Mouse (Mus musculus): ENCODE data around the gene Fsd1. TPM values are rescaled to one million over a fixed set of nuclear protein-coding genes. Genes with fewer than 3 reads are reported as not detected.

Fsd1 gene
- polyA plus RNA-seq, 1 experiment = 1.2 TPM

DNA sequence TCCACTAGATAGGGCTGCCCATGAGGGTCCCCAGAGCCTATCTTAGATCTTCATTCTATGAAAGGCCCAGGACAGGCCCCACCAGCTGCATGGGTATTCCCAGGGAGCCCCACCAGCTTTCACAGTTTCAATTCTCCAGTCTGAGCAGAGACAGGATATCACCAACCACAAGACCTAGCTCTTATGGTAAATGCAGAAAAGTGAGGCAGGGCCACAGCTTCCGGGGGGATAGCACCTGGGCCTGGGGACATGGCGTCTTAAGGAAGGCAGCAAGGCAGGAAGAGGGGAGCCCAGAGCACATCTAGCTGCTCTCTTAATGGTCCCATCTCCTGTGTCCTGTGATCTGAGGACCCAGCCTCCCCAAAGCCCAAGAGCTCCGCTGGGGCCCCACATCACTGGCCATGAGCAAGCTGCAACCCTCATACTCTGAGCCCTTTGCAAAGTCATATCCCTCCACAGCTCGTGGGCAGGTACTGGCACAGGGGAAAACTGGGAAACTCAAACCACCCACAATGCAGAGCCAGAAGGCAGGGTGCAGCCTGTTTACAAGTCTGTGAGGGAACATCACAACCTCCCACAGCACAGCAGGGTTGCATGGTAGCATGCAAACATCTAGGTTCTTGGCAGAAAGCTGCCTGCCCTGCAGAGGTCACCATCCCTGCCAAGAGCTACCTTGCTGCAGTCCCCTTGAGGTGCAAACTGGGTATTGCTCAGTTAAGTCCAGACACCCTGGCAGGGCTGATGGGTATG is 35.0 kb downstream of the Fsd1 start:
- TF ChIP-seq MAX (IDR thresholded peaks at IDR 0.05) (no peak), FOSL1 (IDR thresholded peaks at IDR 0.05; ENCODE audit: insufficient read depth, low read length, poor library complexity, severe bottlenecking) (no peak), USF1 (IDR thresholded peaks at IDR 0.05; ENCODE audit: low read depth) (no peak), CTCF (IDR thresholded peaks at IDR 0.05; ENCODE audit: control insufficient read depth, insufficient read depth, insufficient read length) (no peak), MYOD1 (IDR thresholded peaks at IDR 0.05; ENCODE audit: control insufficient read depth, insufficient read length, low read depth) (no peak), CEBPB (IDR thresholded peaks at IDR 0.05; ENCODE audit: low read depth) (no peak), MYOG (IDR thresholded peaks at IDR 0.05; ENCODE audit: control insufficient read depth, extremely low read depth, insufficient read length) (no peak)
- Histone ChIP-seq H3K79me2 (ENCODE audit: control insufficient read depth, insufficient read depth) (peaks cover 67% of the 10 kb centered on the region), H3ac (ENCODE audit: control insufficient read depth, insufficient read length, low read depth) (no peak overlapping the region), H3K27me3 (ENCODE audit: control insufficient read depth, insufficient read depth, insufficient read length) (no peaks in the 10 kb centered on the region), H3K4me3 (ENCODE audit: insufficient read depth, poor library complexity, severe bottlenecking) (no peak overlapping the region), H3K36me3 (ENCODE audit: control insufficient read depth, insufficient read depth) (peaks cover 54% of the 10 kb centered on the region), H3K79me3 (ENCODE audit: low read depth) (peaks cover 47% of the 10 kb centered on the region)

DNA sequence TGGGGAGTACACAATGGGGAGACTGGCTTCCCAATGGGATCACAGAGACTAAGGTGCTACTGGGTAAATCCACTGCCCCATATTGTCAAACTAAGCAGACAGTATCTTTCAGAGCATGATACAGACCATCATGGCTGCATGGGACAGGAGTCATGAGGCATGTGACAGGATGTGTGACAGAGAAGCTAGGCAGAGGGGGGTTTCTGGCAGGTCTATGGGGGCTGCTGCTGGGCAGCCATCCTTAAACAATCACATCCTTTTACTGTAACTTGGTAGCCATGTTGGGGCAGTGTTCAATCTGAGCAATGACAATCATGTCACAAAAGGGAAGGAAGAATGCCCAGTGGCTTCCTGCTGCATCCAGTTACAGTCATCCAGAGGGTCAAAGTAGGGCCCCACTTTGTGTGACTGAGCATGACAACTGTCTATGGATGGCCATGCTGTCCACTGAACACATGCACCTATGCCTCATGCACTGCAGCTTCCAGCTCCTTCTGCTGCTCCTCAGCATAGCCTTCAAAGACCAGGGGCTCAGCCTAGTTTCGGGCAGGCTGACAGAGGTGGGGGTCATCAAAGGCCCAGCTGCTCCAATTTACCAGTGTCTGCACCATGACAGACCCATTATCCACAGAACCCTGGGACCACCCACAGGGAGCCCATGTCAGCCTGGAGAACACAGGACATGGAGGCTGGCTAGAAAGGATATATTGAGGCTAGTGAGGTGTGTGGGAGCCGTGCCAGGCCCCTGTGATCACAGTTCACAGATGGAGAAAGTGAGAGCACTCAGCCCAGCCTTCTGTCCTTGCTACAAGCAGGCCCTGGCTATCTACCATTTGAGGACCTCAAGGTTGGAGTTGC is 36.1 kb downstream of the Fsd1 start:
- no peak overlapping the region for H3K4me3 ChIP-seq (ENCODE audit: insufficient read depth, poor library complexity, severe bottlenecking)
- no peaks in the 10 kb centered on the region for H3K27me3 ChIP-seq (ENCODE audit: control insufficient read depth, insufficient read depth, insufficient read length)
- peaks cover 47% of the 10 kb centered on the region for H3K79me3 ChIP-seq (ENCODE audit: low read depth)
- H3K79me2 ChIP-seq (ENCODE audit: control insufficient read depth, insufficient read depth) = peaks cover 75% of the 10 kb centered on the region
- TF ChIP-seq MYOD1 (IDR thresholded peaks at IDR 0.05; ENCODE audit: control insufficient read depth, insufficient read length, low read depth) = no peak
- TF ChIP-seq MAX (IDR thresholded peaks at IDR 0.05) = no peak
- no peak for TF ChIP-seq CEBPB (IDR thresholded peaks at IDR 0.05; ENCODE audit: low read depth)
- no peak for TF ChIP-seq MYOG (IDR thresholded peaks at IDR 0.05; ENCODE audit: control insufficient read depth, extremely low read depth, insufficient read length)
- no peak for TF ChIP-seq FOSL1 (IDR thresholded peaks at IDR 0.05; ENCODE audit: insufficient read depth, low read length, poor library complexity, severe bottlenecking)
- no peak for TF ChIP-seq CTCF (IDR thresholded peaks at IDR 0.05; ENCODE audit: control insufficient read depth, insufficient read depth, insufficient read length)
- TF ChIP-seq USF1 (IDR thresholded peaks at IDR 0.05; ENCODE audit: low read depth) = no peak
- H3K36me3 ChIP-seq (ENCODE audit: control insufficient read depth, insufficient read depth) = peaks cover 45% of the 10 kb centered on the region
- no peak overlapping the region for H3ac ChIP-seq (ENCODE audit: control insufficient read depth, insufficient read length, low read depth)

DNA sequence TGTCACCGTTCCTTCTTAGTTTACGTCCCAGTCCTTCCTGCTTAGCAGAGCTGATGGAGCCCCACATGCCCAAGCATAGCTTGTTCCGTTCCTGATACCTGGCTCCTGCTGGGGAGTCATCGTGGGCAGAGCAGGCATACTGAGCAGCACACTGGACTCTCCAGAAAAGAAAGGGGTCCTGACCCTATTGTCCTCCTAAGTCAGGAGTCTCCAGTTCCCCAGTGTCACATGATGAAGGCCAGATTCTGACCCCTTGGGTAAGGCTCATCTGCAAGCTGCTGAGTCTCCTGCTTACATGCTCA is 36.6 kb downstream of the Fsd1 start:
- TF ChIP-seq USF1 (IDR thresholded peaks at IDR 0.05; ENCODE audit: low read depth) (no peak), MAX (IDR thresholded peaks at IDR 0.05) (no peak), MYOG (IDR thresholded peaks at IDR 0.05; ENCODE audit: control insufficient read depth, extremely low read depth, insufficient read length) (no peak), CTCF (IDR thresholded peaks at IDR 0.05; ENCODE audit: control insufficient read depth, insufficient read depth, insufficient read length) (no peak), CEBPB (IDR thresholded peaks at IDR 0.05; ENCODE audit: low read depth) (no peak), MYOD1 (IDR thresholded peaks at IDR 0.05; ENCODE audit: control insufficient read depth, insufficient read length, low read depth) (no peak), FOSL1 (IDR thresholded peaks at IDR 0.05; ENCODE audit: insufficient read depth, low read length, poor library complexity, severe bottlenecking) (no peak)

DNA sequence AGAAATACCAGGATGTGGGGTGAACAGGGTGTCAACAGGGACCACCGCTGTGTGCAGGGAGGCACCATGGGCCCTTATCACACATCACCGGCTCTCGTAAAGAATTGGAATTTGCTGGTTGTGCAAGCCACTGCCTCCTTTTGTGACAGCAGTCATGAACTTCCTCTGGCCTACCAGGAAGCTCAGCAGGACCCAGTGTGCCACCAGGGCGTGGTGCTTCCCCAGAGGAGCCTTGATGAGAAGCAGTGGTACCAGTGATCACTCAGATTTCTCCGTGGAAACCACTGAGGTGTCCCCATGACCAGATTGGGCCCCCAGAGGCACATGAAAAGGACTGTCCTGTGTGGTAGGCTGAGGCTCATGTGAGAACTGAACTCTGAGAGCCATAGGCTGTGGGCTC is 37.1 kb downstream of the Fsd1 start:
- TF ChIP-seq USF1 (IDR thresholded peaks at IDR 0.05; ENCODE audit: low read depth) = no peak
- TF ChIP-seq MYOD1 (IDR thresholded peaks at IDR 0.05; ENCODE audit: control insufficient read depth, insufficient read length, low read depth) = no peak
- no peak for TF ChIP-seq MAX (IDR thresholded peaks at IDR 0.05)
- TF ChIP-seq CEBPB (IDR thresholded peaks at IDR 0.05; ENCODE audit: low read depth) = no peak
- no peak for TF ChIP-seq MYOG (IDR thresholded peaks at IDR 0.05; ENCODE audit: control insufficient read depth, extremely low read depth, insufficient read length)
- no peak for TF ChIP-seq CTCF (IDR thresholded peaks at IDR 0.05; ENCODE audit: control insufficient read depth, insufficient read depth, insufficient read length)
- no peak for TF ChIP-seq FOSL1 (IDR thresholded peaks at IDR 0.05; ENCODE audit: insufficient read depth, low read length, poor library complexity, severe bottlenecking)
- no peaks in the 10 kb centered on the region for H3K27me3 ChIP-seq (ENCODE audit: control insufficient read depth, insufficient read depth, insufficient read length)
- no peak overlapping the region for H3K4me3 ChIP-seq (ENCODE audit: insufficient read depth, poor library complexity, severe bottlenecking)
- no peak overlapping the region for H3ac ChIP-seq (ENCODE audit: control insufficient read depth, insufficient read length, low read depth)
- peaks cover 37% of the 10 kb centered on the region for H3K36me3 ChIP-seq (ENCODE audit: control insufficient read depth, insufficient read depth)
- peaks cover 85% of the 10 kb centered on the region for H3K79me2 ChIP-seq (ENCODE audit: control insufficient read depth, insufficient read depth)
- H3K79me3 ChIP-seq (ENCODE audit: low read depth) = peaks cover 55% of the 10 kb centered on the region

More for the DNA sequence above, 36.6 kb downstream of the Fsd1 start:
- H3K79me3 ChIP-seq (ENCODE audit: low read depth) = peaks cover 50% of the 10 kb centered on the region
- no peaks in the 10 kb centered on the region for H3K27me3 ChIP-seq (ENCODE audit: control insufficient read depth, insufficient read depth, insufficient read length)
- peaks cover 81% of the 10 kb centered on the region for H3K79me2 ChIP-seq (ENCODE audit: control insufficient read depth, insufficient read depth)
- H3K36me3 ChIP-seq (ENCODE audit: control insufficient read depth, insufficient read depth) = peaks cover 40% of the 10 kb centered on the region
- H3ac ChIP-seq (ENCODE audit: control insufficient read depth, insufficient read length, low read depth) = no peak overlapping the region
- no peak overlapping the region for H3K4me3 ChIP-seq (ENCODE audit: insufficient read depth, poor library complexity, severe bottlenecking)

DNA sequence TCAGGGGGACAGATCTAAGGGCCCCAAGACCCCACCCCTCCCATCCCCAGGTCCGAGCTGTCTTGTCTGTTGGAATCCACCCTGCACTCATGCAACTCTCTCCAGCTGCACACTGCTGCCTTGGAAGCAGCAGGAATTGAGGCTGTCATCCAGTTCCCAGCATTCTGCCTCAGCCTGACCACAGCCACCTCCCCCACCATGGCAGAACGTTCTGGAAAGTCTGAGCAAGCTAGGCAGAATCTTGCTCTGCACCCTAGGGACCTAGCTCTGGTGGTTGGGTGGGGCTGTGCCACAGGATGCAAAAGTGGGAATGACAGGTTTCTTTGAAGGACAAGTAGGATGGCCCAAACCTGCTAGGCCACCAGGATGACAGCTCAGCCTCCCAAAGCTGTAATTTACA is 38.2 kb downstream of the Fsd1 start:
- H3K79me3 ChIP-seq (ENCODE audit: low read depth) = peaks cover 64% of the 10 kb centered on the region
- peaks cover 37% of the 10 kb centered on the region for H3K36me3 ChIP-seq (ENCODE audit: control insufficient read depth, insufficient read depth)
- peaks cover 96% of the 10 kb centered on the region for H3K79me2 ChIP-seq (ENCODE audit: control insufficient read depth, insufficient read depth)
- no peak overlapping the region for H3ac ChIP-seq (ENCODE audit: control insufficient read depth, insufficient read length, low read depth)
- no peaks in the 10 kb centered on the region for H3K27me3 ChIP-seq (ENCODE audit: control insufficient read depth, insufficient read depth, insufficient read length)
- TF ChIP-seq FOSL1 (IDR thresholded peaks at IDR 0.05; ENCODE audit: insufficient read depth, low read length, poor library complexity, severe bottlenecking) (no peak), CTCF (IDR thresholded peaks at IDR 0.05; ENCODE audit: control insufficient read depth, insufficient read depth, insufficient read length) (no peak), MYOG (IDR thresholded peaks at IDR 0.05; ENCODE audit: control insufficient read depth, extremely low read depth, insufficient read length) (no peak), USF1 (IDR thresholded peaks at IDR 0.05; ENCODE audit: low read depth) (no peak), MAX (IDR thresholded peaks at IDR 0.05) (no peak), CEBPB (IDR thresholded peaks at IDR 0.05; ENCODE audit: low read depth) (no peak)
- H3K4me3 ChIP-seq (ENCODE audit: insufficient read depth, poor library complexity, severe bottlenecking) = no peak overlapping the region

Measured in C2C12 (cell line).